Mouse (Mus musculus): ENCODE measurements around the gene Plxna4. TPM values are rescaled to one million over a fixed set of nuclear protein-coding genes. Genes with fewer than 3 reads are reported as not detected.
A peak's percentile ranks its signal among the peaks of the same experiment; 100 is the strongest.

Plxna4 gene
- total and polyA plus RNA-seq, 3 experiments: not detected

DNA sequence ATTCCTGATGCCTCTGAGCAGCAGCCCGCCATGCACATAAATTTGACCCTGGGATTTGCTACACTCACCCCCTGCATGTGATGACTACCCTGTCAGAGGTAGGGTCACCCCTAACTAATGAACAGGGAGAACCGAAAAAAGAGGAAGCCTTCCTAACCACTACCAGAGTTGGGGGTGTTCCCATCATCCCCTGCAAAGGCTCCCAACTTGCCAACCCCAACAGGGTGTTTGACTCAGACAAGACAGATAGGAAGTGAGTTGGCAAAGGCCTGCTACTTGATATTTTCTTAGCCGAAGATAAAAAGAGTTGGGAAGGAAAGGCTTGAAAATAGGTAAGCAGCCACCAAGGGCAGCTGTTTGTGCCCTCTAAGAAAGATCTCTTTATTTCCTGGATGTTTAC is 18.1 kb downstream of the Plxna4 start:
- in situ Hi-C loops (cut with MboI; ENCODE audit: low pct_ligation_motif_present, low pct_unique_long_range_greater_than_20kb, low sequenced_read_pairs) (no loop called here), dilution Hi-C loops (cut with MboI; ENCODE audit: extremely low pct_ligation_motif_present, extremely low pct_unique_long_range_greater_than_20kb, low sequenced_read_pairs) (no loop called here)

DNA sequence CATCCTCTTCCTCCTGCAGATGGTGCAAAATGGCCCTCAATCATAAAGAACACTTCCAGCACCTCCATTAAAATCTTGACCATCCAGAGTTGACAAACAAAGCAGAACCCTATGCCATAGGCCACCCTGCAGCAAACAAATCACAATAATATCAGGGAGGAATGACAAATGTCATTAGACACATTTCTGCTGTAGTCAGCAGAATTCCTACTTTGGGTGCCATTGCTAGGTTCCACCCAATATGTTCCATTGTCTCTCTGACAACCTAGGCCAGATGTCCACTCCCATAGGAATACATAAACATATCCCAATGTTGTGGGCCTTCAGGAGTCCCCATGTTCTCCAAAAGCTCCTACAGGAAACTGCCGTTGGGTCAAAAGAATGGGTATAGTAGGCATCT is 41.1 kb downstream of the Plxna4 start:
- no peaks in the 10 kb centered on the region for H3K36me3 ChIP-seq (replicated peaks in 1 of 2; ENCODE audit: control insufficient read depth in 1 of 2, insufficient read depth in 1 of 2, low read length in 1 of 2)
- peaks cover 6% of the 10 kb centered on the region for H3K9me3 ChIP-seq (replicated peaks; ENCODE audit: low read length)
- DNase-seq (ENCODE audit: extremely low read depth): no peak
- H3K9ac ChIP-seq (ENCODE audit: insufficient read depth, low read depth): no peak overlapping the region
- no peaks in the 10 kb centered on the region for H3K79me2 ChIP-seq (replicated peaks; ENCODE audit: control insufficient read depth, extremely low read depth, insufficient read depth, poor library complexity, severe bottlenecking)
- no peak overlapping the region for H3K27ac ChIP-seq (ENCODE audit: insufficient read depth, low read depth)
- dilution Hi-C loops (cut with MboI; ENCODE audit: extremely low pct_ligation_motif_present, extremely low pct_unique_long_range_greater_than_20kb, low sequenced_read_pairs) (no loop called here), in situ Hi-C loops (cut with MboI; ENCODE audit: low pct_ligation_motif_present, low pct_unique_long_range_greater_than_20kb, low sequenced_read_pairs) (no loop called here)
- no peak overlapping the region for H3K4me2 ChIP-seq (ENCODE audit: insufficient read depth, low read depth, poor library complexity, severe bottlenecking)
- no peak for TF ChIP-seq MEF2A (IDR thresholded peaks at IDR 0.05; ENCODE audit: borderline replicate concordance, low read depth, low read length)
- no peak for TF ChIP-seq ZNF384 (IDR thresholded peaks at IDR 0.05; ENCODE audit: low read depth, low read length)
- TF ChIP-seq MAFK (IDR thresholded peaks at IDR 0.05; ENCODE audit: insufficient replicate concordance, low read length): peak; percentile 77
- no peak for TF ChIP-seq KAT2A (IDR thresholded peaks at IDR 0.05; ENCODE audit: insufficient replicate concordance, low read length)
- TF ChIP-seq CHD2 (IDR thresholded peaks at IDR 0.05; ENCODE audit: low read length): no peak
- H3K4me3 ChIP-seq (replicated peaks in 1 of 3; ENCODE audit: low read depth in 2 of 3, low read length in 2 of 3, poor library complexity in 1 of 3): no peak overlapping the region
- H3K27me3 ChIP-seq (replicated peaks): peaks cover 23% of the 10 kb centered on the region
- no peaks in the 10 kb centered on the region for H3K4me1 ChIP-seq (ENCODE audit: control insufficient read depth in 1 of 2, insufficient read depth in 2 of 2)

More for the DNA sequence above, 18.1 kb downstream of the Plxna4 start:
- Histone ChIP-seq H3K27ac (ENCODE audit: insufficient read depth, low read depth) (no peak overlapping the region), H3K9me3 (replicated peaks; ENCODE audit: low read length) (no peaks in the 10 kb centered on the region), H3K27me3 (replicated peaks) (peaks cover 51% of the 10 kb centered on the region), H3K4me3 (replicated peaks in 1 of 3; ENCODE audit: low read depth in 2 of 3, low read length in 2 of 3, poor library complexity in 1 of 3) (no peak overlapping the region), H3K36me3 (replicated peaks in 1 of 2; ENCODE audit: control insufficient read depth in 1 of 2, insufficient read depth in 1 of 2, low read length in 1 of 2) (no peaks in the 10 kb centered on the region), H3K79me2 (replicated peaks; ENCODE audit: control insufficient read depth, extremely low read depth, insufficient read depth, poor library complexity, severe bottlenecking) (no peaks in the 10 kb centered on the region), H3K4me1 (ENCODE audit: control insufficient read depth in 1 of 2, insufficient read depth in 2 of 2) (no peaks in the 10 kb centered on the region), H3K4me2 (ENCODE audit: insufficient read depth, low read depth, poor library complexity, severe bottlenecking) (no peak overlapping the region), H3K9ac (ENCODE audit: insufficient read depth, low read depth) (no peak overlapping the region)
- no peak for DNase-seq (ENCODE audit: extremely low read depth)
- TF ChIP-seq TCF12 (IDR thresholded peaks at IDR 0.05; ENCODE audit: low read depth, low read length) (no peak), POLR2A (IDR thresholded peaks at IDR 0.05; ENCODE audit: low read depth, low read length) (no peak), EP300 (IDR thresholded peaks at IDR 0.05; ENCODE audit: low read length) (no peak), HCFC1 (IDR thresholded peaks at IDR 0.05; ENCODE audit: low read depth, low read length) (no peak), USF2 (conservative IDR thresholded peaks at IDR 0.05; ENCODE audit: low read depth, low read length) (no peak), MAZ (IDR thresholded peaks at IDR 0.05; ENCODE audit: low read depth, low read length) (no peak)

DNA sequence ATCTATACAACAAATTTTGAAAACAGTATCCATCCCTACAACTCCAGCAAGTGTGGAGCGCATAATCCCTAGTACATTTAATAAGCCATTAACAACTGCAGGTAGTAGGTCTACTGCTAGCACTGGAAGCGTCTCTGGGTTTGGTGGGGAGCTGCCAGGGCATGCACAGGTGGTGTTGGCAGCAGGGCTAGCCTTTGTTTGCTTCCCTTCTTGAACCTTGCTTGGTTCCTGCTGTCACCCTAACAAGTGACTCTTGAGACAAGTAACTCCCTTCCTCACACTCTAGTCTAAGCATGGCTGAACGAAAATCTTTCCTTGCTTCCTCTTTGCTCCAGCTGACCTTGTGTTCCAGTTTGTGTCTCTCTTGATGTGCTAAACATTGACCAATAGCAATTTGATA is 44.0 kb downstream of the Plxna4 start:
- Histone ChIP-seq H3K9ac (ENCODE audit: insufficient read depth, low read depth) (no peak overlapping the region), H3K4me1 (ENCODE audit: control insufficient read depth in 1 of 2, insufficient read depth in 2 of 2) (no peaks in the 10 kb centered on the region), H3K9me3 (replicated peaks; ENCODE audit: low read length) (peaks cover 6% of the 10 kb centered on the region), H3K79me2 (replicated peaks; ENCODE audit: control insufficient read depth, extremely low read depth, insufficient read depth, poor library complexity, severe bottlenecking) (no peaks in the 10 kb centered on the region), H3K36me3 (replicated peaks in 1 of 2; ENCODE audit: control insufficient read depth in 1 of 2, insufficient read depth in 1 of 2, low read length in 1 of 2) (no peaks in the 10 kb centered on the region), H3K4me3 (replicated peaks in 1 of 3; ENCODE audit: low read depth in 2 of 3, low read length in 2 of 3, poor library complexity in 1 of 3) (no peak overlapping the region), H3K4me2 (ENCODE audit: insufficient read depth, low read depth, poor library complexity, severe bottlenecking) (no peak overlapping the region), H3K27me3 (replicated peaks) (peaks cover 19% of the 10 kb centered on the region), H3K27ac (ENCODE audit: insufficient read depth, low read depth) (no peak overlapping the region)
- dilution Hi-C loops (cut with MboI; ENCODE audit: extremely low pct_ligation_motif_present, extremely low pct_unique_long_range_greater_than_20kb, low sequenced_read_pairs) (no loop called here), in situ Hi-C loops (cut with MboI; ENCODE audit: low pct_ligation_motif_present, low pct_unique_long_range_greater_than_20kb, low sequenced_read_pairs) (no loop called here)
- no peak for DNase-seq (ENCODE audit: extremely low read depth)
- no peak for TF ChIP-seq MAFK (IDR thresholded peaks at IDR 0.05; ENCODE audit: insufficient replicate concordance, low read length)
